Mouse (Mus musculus): ENCODE results near the gene Dnajb5. TPM values are rescaled to one million over a fixed set of nuclear protein-coding genes. Genes with fewer than 3 reads are reported as not detected.
A peak's percentile ranks its signal among the peaks of the same experiment; 100 is the strongest.

Dnajb5 gene
- polyA plus RNA-seq, 1 experiment from 2014 or later, result 21.5 TPM

DNA sequence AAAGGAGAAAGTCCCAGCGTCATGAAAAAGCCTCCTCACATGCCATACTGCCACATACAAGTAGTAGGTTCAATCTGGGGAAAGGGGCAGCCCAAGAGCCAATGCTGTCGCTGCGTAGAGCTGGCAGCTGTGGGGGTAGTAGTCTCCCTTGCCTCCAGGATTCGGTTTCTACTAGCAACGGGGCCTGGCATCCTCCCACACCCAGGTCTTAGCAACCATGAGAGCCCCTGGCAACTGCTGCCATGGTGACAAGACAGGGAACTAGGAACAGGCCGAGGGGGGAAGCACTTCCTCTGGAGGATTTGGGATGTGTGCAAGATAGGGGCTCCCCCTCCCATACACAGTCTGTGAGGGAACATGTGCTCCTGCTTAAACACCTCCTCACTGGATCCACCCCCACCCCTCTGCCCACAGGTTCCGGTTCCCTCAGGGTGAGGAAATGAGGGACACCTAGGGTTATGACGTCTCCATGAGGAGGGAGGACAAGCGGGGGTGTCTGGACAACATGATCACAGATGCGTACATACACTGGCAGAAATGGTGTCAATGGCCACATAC is 2.8 kb upstream of the Dnajb5 start:
- ATAC-seq (ENCODE audit: insufficient read depth, low FRiP score, low TSS enrichment) (peak; percentile 20), DNase-seq (ENCODE audit: low spot score) (peak; percentile 83)
- Histone ChIP-seq H3K27ac (ENCODE audit: low read depth, low read length) (no peak overlapping the region), H3K4me2 (ENCODE audit: low read depth) (peak overlapping the region; percentile 6; the same call in 1 of the 2 replicates), H3K27me3 (ENCODE audit: control insufficient read depth, insufficient read depth, low read length) (0 out of 2 replicates have a peak, but pooled peaks cover 2% of the 10 kb centered on the region), H3K9ac (ENCODE audit: low read length) (no peak overlapping the region), H3K9me3 (ENCODE audit: control insufficient read depth, low read length) (no peaks in the 10 kb centered on the region), H3K4me1 (ENCODE audit: control insufficient read depth, insufficient read depth, low read length) (peaks cover 15% of the 10 kb centered on the region), H3K36me3 (ENCODE audit: control insufficient read depth, insufficient read depth, low read length) (no peaks in the 10 kb centered on the region), H3K4me3 (ENCODE audit: low read depth, low read length) (no peak overlapping the region)
- WGBS, result 51% methylated on average over 10 of the region's 10 CpGs

DNA sequence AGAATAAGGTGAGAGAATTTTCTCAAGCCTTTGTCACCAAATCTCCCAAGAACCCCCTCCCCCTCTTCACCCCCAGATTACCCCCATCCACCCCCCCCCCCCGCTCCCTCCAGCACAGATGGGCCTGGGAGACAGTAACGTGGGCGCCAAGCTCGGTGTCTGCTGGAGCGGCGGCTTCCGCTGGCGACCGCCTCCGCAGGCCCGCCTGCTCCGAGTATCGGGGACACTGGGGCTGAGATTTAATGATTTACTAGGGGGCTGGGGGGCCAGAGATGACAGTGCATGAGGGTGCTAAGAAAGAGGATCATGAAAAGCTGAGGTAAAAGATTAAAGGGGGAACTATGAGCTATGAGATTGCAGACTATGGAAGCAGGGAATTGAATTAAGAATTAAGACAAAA is 1.1 kb upstream of the Dnajb5 start:
- H3K4me2 ChIP-seq (ENCODE audit: low read depth), result no peak overlapping the region
- no peak overlapping the region for H3K9ac ChIP-seq (ENCODE audit: low read length)
- 0 out of 2 replicates have a peak, but pooled peaks cover 2% of the 10 kb centered on the region for H3K27me3 ChIP-seq (ENCODE audit: control insufficient read depth, insufficient read depth, low read length)
- DNase-seq (ENCODE audit: low spot score) (no peak), ATAC-seq (ENCODE audit: insufficient read depth, low FRiP score, low TSS enrichment) (no peak)
- 0 out of 2 replicates have a peak overlapping the region, but pooled peaks have one; percentile 24 for H3K27ac ChIP-seq (ENCODE audit: low read depth, low read length)
- peaks cover 2% of the 10 kb centered on the region; the same call in 1 of the 2 replicates for H3K36me3 ChIP-seq (ENCODE audit: control insufficient read depth, insufficient read depth, low read length)
- no peak overlapping the region for H3K4me3 ChIP-seq (ENCODE audit: low read depth, low read length)
- 47% methylated on average over 13 of the region's 13 CpGs for WGBS
- peaks cover 25% of the 10 kb centered on the region for H3K4me1 ChIP-seq (ENCODE audit: control insufficient read depth, insufficient read depth, low read length)
- H3K9me3 ChIP-seq (ENCODE audit: control insufficient read depth, low read length), result no peaks in the 10 kb centered on the region

GRCm38 (mm10) chr4:42949051-42949675 is 451 bp upstream of the Dnajb5 start:
- Histone ChIP-seq H3K4me3 (ENCODE audit: low read depth, low read length) (no peak overlapping the region), H3K27me3 (ENCODE audit: control insufficient read depth, insufficient read depth, low read length) (0 out of 2 replicates have a peak, but pooled peaks cover 2% of the 10 kb centered on the region), H3K36me3 (ENCODE audit: control insufficient read depth, insufficient read depth, low read length) (peaks cover 2% of the 10 kb centered on the region; the same call in 1 of the 2 replicates), H3K4me2 (ENCODE audit: low read depth) (peak overlapping the region; percentile 42), H3K9ac (ENCODE audit: low read length) (no peak overlapping the region), H3K4me1 (ENCODE audit: control insufficient read depth, insufficient read depth, low read length) (peaks cover 31% of the 10 kb centered on the region), H3K27ac (ENCODE audit: low read depth, low read length) (0 out of 2 replicates have a peak overlapping the region, but pooled peaks have one; percentile 24), H3K9me3 (ENCODE audit: control insufficient read depth, low read length) (no peaks in the 10 kb centered on the region)
- 13% methylated on average over 14 of the region's 14 CpGs for WGBS
- ATAC-seq (ENCODE audit: insufficient read depth, low FRiP score, low TSS enrichment) (no peak), DNase-seq (ENCODE audit: low spot score) (no peak)

GRCm38 (mm10) chr4:42950065-42950558 is 498 bp downstream of the Dnajb5 start:
- no peaks in the 10 kb centered on the region for H3K9me3 ChIP-seq (ENCODE audit: control insufficient read depth, low read length)
- peaks cover 2% of the 10 kb centered on the region for H3K36me3 ChIP-seq (ENCODE audit: control insufficient read depth, insufficient read depth, low read length)

DNA sequence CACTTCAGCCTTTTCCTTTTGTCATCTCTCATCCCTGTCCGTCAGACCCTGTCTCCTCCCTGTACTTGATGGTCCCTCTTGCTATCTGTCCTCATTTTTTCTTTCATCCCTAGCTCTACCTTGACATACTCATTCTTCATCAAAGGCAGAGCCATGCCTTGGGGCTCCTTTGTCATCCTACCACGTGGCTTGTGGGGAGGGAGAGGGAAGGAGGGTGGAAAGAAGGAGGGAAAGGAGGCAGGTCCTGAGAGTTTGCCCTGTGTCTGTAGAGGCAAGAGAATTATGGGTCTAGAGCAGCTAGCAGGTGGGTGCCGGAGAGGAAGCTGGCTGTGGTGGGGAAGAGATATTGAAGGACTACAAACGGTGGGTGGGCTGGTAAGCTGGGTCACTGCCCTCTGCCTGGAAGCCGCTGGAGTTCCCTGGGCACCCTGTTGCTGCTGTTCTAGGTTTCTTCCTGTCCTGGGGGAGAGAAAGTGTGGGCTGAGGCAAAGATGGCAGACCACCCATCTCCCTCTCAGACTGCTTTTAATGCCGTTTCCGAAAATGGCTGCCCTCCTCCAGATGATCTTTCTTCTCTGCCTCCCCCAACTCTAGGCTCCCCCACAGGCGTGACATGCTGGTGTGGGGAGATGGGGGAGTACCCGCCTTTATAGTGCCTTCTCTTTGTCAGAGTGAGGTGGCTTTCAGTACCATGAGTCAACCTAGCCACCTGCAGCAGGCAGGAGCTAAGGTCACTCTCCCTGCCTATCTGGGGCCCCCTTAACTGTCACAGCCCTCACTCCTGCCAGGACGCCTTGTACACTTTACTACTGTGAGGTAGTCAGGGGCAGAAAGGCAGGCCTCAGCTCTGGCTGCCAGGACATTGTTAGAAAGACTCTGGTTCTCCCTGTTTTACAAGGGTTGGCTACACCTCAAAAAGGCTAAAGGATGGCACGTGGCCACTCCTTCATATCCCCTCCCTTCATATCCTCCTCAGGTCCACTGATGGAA is 1.9 kb downstream of the Dnajb5 start:
- H3K4me3 ChIP-seq (ENCODE audit: low read depth, low read length), result peak overlapping the region; percentile 72; the same call in 1 of the 2 replicates

More at GRCm38 (mm10) chr4:42950065-42950558, 498 bp downstream of the Dnajb5 start:
- ATAC-seq (ENCODE audit: insufficient read depth, low FRiP score, low TSS enrichment) (peak; percentile 64), DNase-seq (ENCODE audit: low spot score) (peak; percentile 91)
- H3K27ac ChIP-seq (ENCODE audit: low read depth, low read length), result peak overlapping the region; percentile 93
- H3K4me2 ChIP-seq (ENCODE audit: low read depth), result peak overlapping the region; percentile 82
- peak overlapping the region; percentile 72 for H3K4me3 ChIP-seq (ENCODE audit: low read depth, low read length)
- H3K9ac ChIP-seq (ENCODE audit: low read length), result peak overlapping the region; percentile 88
- H3K4me1 ChIP-seq (ENCODE audit: control insufficient read depth, insufficient read depth, low read length), result peaks cover 32% of the 10 kb centered on the region
- 0 out of 2 replicates have a peak, but pooled peaks cover 2% of the 10 kb centered on the region for H3K27me3 ChIP-seq (ENCODE audit: control insufficient read depth, insufficient read depth, low read length)
- WGBS, result under 1% methylated on average over 14 of the region's 27 CpGs

GRCm38 (mm10) chr4:42952563-42952962 is 2.9 kb downstream of the Dnajb5 start:
- Histone ChIP-seq H3K27ac (ENCODE audit: low read depth, low read length) (no peak overlapping the region), H3K36me3 (ENCODE audit: control insufficient read depth, insufficient read depth, low read length) (peaks cover 11% of the 10 kb centered on the region), H3K27me3 (ENCODE audit: control insufficient read depth, insufficient read depth, low read length) (0 out of 2 replicates have a peak, but pooled peaks cover 2% of the 10 kb centered on the region), H3K4me2 (ENCODE audit: low read depth) (0 out of 2 replicates have a peak overlapping the region, but pooled peaks have one; percentile 7), H3K4me1 (ENCODE audit: control insufficient read depth, insufficient read depth, low read length) (peaks cover 22% of the 10 kb centered on the region), H3K4me3 (ENCODE audit: low read depth, low read length) (no peak overlapping the region), H3K9me3 (ENCODE audit: control insufficient read depth, low read length) (no peaks in the 10 kb centered on the region), H3K9ac (ENCODE audit: low read length) (no peak overlapping the region)
- WGBS, result 89% methylated on average over 7 of the region's 7 CpGs
- ATAC-seq (ENCODE audit: insufficient read depth, low FRiP score, low TSS enrichment), result no peak
- no peak for DNase-seq (ENCODE audit: low spot score)

More for the DNA sequence above, 1.9 kb downstream of the Dnajb5 start:
- Histone ChIP-seq H3K4me2 (ENCODE audit: low read depth) (peak overlapping the region; percentile 82), H3K36me3 (ENCODE audit: control insufficient read depth, insufficient read depth, low read length) (peaks cover 4% of the 10 kb centered on the region), H3K27me3 (ENCODE audit: control insufficient read depth, insufficient read depth, low read length) (0 out of 2 replicates have a peak, but pooled peaks cover 2% of the 10 kb centered on the region), H3K9ac (ENCODE audit: low read length) (peak overlapping the region; percentile 88; the same call in 1 of the 2 replicates), H3K27ac (ENCODE audit: low read depth, low read length) (no peak overlapping the region), H3K4me1 (ENCODE audit: control insufficient read depth, insufficient read depth, low read length) (peaks cover 27% of the 10 kb centered on the region), H3K9me3 (ENCODE audit: control insufficient read depth, low read length) (no peaks in the 10 kb centered on the region)
- no peak for DNase-seq (ENCODE audit: low spot score)
- WGBS, result 59% methylated on average over 11 of the region's 11 CpGs
- ATAC-seq (ENCODE audit: insufficient read depth, low FRiP score, low TSS enrichment), result no peak

DNA sequence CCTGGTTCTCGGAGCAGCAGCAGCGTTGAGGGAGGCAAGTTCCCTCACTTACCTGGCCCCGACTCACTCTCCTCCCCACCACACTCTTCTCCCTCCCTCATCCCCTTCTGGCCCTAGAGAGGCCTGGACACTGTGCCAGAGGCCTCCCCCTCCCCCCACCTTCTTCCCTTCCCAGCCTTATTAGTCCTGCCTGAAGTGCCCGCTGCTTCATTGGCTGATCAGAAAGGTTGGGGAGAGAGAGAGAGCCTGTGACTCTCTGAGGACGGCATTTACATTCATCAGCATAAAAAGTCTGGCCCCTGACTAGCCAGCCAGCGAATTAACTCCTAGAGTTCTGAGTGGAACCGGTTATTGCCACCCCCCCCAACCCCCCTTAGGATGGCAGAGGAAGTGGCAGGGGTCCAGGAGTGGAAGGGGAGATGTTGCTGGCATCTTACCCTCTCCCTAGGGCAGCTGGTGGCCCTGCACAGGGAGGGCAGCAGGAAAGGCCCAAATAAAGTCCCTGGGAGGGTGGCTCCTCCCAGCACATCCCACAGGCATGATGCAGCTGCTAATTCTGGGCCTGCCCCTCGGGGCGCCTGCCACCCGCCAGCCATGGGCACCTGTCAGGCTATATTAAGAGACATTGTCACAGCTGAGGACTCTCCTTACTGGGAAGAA is 4.0 kb downstream of the Dnajb5 start:
- peaks cover 12% of the 10 kb centered on the region for H3K36me3 ChIP-seq (ENCODE audit: control insufficient read depth, insufficient read depth, low read length)
- H3K27me3 ChIP-seq (ENCODE audit: control insufficient read depth, insufficient read depth, low read length), result no peaks in the 10 kb centered on the region
- DNase-seq (ENCODE audit: low spot score), result peak; percentile 42
- H3K9me3 ChIP-seq (ENCODE audit: control insufficient read depth, low read length), result no peaks in the 10 kb centered on the region
- 19% methylated on average over 10 of the region's 10 CpGs for WGBS
- peak overlapping the region; percentile 24 for H3K4me2 ChIP-seq (ENCODE audit: low read depth)
- H3K27ac ChIP-seq (ENCODE audit: low read depth, low read length), result peak overlapping the region; percentile 60
- no peak for ATAC-seq (ENCODE audit: insufficient read depth, low FRiP score, low TSS enrichment)
- peaks cover 22% of the 10 kb centered on the region for H3K4me1 ChIP-seq (ENCODE audit: control insufficient read depth, insufficient read depth, low read length)
- H3K4me3 ChIP-seq (ENCODE audit: low read depth, low read length), result peak overlapping the region; percentile 12; the same call in 1 of the 2 replicates
- H3K9ac ChIP-seq (ENCODE audit: low read length), result peak overlapping the region; percentile 14; the same call in 1 of the 2 replicates

Data from neural tube, embryonic 11.5 days (tissue).